Mouse (Mus musculus): ENCODE data around the gene Pklr.

DNA sequence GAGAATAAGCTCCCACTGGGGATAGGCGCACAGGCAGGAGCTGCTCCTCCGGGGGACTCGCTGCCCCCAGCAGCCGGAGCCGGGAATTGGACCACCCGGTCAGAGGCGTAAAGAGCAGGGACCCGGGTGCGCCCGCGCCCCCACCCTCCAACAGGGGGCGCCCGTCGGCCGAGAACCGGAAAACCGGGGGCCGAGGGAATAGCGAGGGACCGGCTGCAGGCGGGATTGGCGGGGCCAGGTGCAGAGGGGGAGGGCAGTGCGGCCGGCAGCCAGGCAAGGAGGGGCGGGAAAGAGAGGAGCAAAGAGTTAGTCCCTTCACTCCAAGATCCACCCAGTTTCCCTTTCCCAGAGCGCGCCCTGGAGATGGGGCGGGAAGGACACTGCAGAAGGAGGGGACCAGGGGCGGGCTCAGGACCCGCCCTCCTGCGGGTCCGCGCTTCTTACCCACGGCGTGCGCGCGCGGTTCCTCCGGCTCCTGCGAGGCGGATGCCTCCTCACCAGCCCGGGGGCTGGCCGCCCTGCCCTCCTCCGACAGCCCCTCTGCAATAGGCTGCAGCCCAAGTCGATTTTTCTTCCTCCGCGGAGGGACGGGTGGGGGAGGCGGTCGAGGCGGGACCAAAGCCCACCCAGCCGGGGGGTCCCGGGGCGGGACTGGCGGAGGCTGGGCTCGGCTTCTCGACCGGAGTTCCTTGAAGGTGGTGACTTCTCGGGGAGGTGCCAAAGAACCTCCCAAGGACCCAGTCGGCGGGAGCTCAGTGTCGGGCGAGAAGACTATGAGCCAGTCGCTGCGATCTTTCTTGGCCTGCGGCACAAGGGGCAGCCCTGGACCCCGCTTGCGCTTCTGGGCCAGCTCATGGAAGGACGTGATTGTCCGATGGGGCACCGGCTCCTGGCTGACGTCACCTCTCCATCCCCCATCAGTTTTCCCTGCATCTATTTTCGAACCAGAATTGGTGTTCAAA is 45.0 kb upstream of the Pklr start:
- peak; percentile 56 for TF ChIP-seq CTCF (IDR thresholded peaks at IDR 0.05; ENCODE audit: low read depth, low read length)
- TF ChIP-seq TAL1 (conservative IDR thresholded peaks at IDR 0.05; ENCODE audit: low read depth, low read length): no peak
- TF ChIP-seq GATA1 (IDR thresholded peaks at IDR 0.05; ENCODE audit: borderline replicate concordance, low read length): no peak
- no peak for TF ChIP-seq POLR2AphosphoS5 (IDR thresholded peaks at IDR 0.05; ENCODE audit: insufficient replicate concordance, low read depth, low read length)
- no peak for TF ChIP-seq GATA2 (IDR thresholded peaks at IDR 0.05; ENCODE audit: borderline replicate concordance, low read depth, low read length)
